In the genomic region with DNA sequence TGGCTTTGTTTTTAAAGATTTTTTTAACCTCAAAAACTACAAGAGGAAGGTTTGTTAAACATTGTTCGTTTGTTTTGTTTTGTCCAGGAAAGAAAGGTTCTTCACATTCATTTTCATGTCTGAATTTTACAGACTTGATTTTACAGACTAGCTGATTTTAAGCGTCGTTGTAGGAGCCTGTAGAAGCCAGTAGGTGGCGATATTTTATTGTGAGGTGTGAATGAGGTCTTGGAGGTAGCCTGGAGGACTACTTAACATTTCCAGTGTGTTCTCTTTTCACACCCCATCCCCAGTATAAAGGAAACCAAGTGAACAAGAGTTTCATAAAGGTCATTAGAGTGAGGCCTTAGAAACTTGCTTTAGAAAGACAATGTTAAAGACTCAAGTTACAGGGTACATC, we compare ENCODE assay signal across 9 mouse cellular contexts. TPM values are rescaled to one million over a fixed set of nuclear protein-coding genes. Genes with fewer than 3 reads are reported as not detected.
A peak's percentile ranks its signal among the peaks of the same experiment; 100 is the strongest.
DNase-seq lines count a peak whose midpoint lies in the region; TF ChIP-seq lines count a peak whose summit lies in the region.
"Had no signal": no experiment of that assay in that cellular context is flagged by ENCODE, and none has a peak within 500 bp of the region (broad histone marks: within the 10 kb centered on the region; RNA-seq: fewer than 3 reads in every experiment).

No protein-coding gene starts in this region.

- no peaks in the 10 kb centered on the region; the same call in 1 of the 2 replicates for H3K36me3 ChIP-seq in testis, adult 2 months (ENCODE audit: control insufficient read depth, insufficient read depth, low read length)
- H3K36me3 ChIP-seq: midbrain, embryonic 12.5 days had no signal

- no peak for TF ChIP-seq POLR2A in testis, adult 2 months (IDR thresholded peaks at IDR 0.05; ENCODE audit: control insufficient read depth, low read depth, low read length)

- H3K27me3 ChIP-seq in testis, adult 2 months (ENCODE audit: control insufficient read depth, insufficient read depth, low read length) = no peaks in the 10 kb centered on the region

- no peak for TF ChIP-seq CTCF in testis, adult 2 months (IDR thresholded peaks at IDR 0.05; ENCODE audit: control insufficient read depth, insufficient read depth, insufficient replicate concordance, low read depth, low read length)

- peaks cover 2% of the 10 kb centered on the region; the same call in 1 of the 2 replicates for H3K4me1 ChIP-seq in testis, adult 2 months (ENCODE audit: control insufficient read depth, insufficient read depth, low read length)

- peak overlapping the region; percentile 95; the same call in 1 of the 2 replicates for H3K4me3 ChIP-seq in testis, adult 2 months (ENCODE audit: control insufficient read depth, low read depth, low read length)

- intact Hi-C loops in left cerebral cortex, postnatal 10 days (cut with DNase I) = loop anchor here (5.0 kb wide), 2 partner anchors 110 to 170 kb away; a partner anchor contains a TSS
- intact Hi-C loops in left cerebral cortex, postnatal 36 days (cut with DNase I) = loop anchor here (5.0 to 10.0 kb wide), 2 partner anchors 105 to 178 kb away; a partner anchor contains a TSS
- intact Hi-C loops in gastrocnemius, postnatal 14 days (cut with DNase I; ENCODE audit: low total_unique reads) = loop anchor here (5.0 kb wide), 1 partner anchor 105 kb away; no protein-coding TSS in a partner anchor

- DNase-seq in cerebellum, adult 9-10 months = peak; percentile 39
- no peak for DNase-seq in cerebellum, adult 11-12 months
- DNase-seq in left cerebral cortex, postnatal 10 days (ENCODE audit: extremely low spot score in 1 of 2, low spot score in 2 of 2) = peak; percentile 22 to 26
- no peak for DNase-seq in left cerebral cortex, postnatal 36 days (ENCODE audit: low spot score in 2 of 2)
- DNase-seq in brain, adult 2 months (ENCODE audit: low read depth, low spot score) = peak; percentile 55
- DNase-seq in kidney, postnatal 10 days = peak; percentile 41
- DNase-seq in gastrocnemius, postnatal 14 days = no peak

- H3K27ac ChIP-seq in testis, adult 2 months (ENCODE audit: control insufficient read depth, insufficient read depth, low read depth, low read length) = peak overlapping the region; percentile 51
- H3K27ac ChIP-seq: midbrain, embryonic 12.5 days had no signal

RNA-seq across cellular contexts. Expression of a gene that starts 1.0 kb away (rescaled TPM):
- total RNA-seq in left cerebral cortex, postnatal 10 days (2021) = under 1 TPM; 0.55 to 0.69 TPM
- under 1 TPM; 0.35 to 0.43 TPM for total RNA-seq in left cerebral cortex, postnatal 36 days (2021)
- 13.0 and 15.4 TPM in 2 replicates for polyA plus RNA-seq in testis, adult 2 months (2012; rRNA removed)
- total RNA-seq in gastrocnemius, postnatal 14 days (2021) = under 1 TPM; 0.41 to 0.82 TPM

RNA-seq across cellular contexts. Expression of a gene that starts 26.5 kb away (rescaled TPM):
- total RNA-seq in left cerebral cortex, postnatal 10 days (2021) = under 1 TPM; 0.12 to 0.24 TPM
- under 1 TPM in 1 of 2 experiments, not detected in 1; 0.16 TPM for total RNA-seq in left cerebral cortex, postnatal 36 days (2021)
- polyA plus RNA-seq in testis, adult 2 months (2012; rRNA removed) = 3.1 and 3.4 TPM in 2 replicates
- under 1 TPM; 0.07 to 0.10 TPM for total RNA-seq in gastrocnemius, postnatal 14 days (2021)

Comparison
In these comparisons a context has a peak if more than half of its experiments do, and no peak if none do; other contexts are left out.
1. DNase-seq: peak in cerebellum, adult 9-10 months (single experiment), left cerebral cortex, postnatal 10 days (2 of 2), brain, adult 2 months (single experiment) and kidney, postnatal 10 days (single experiment); none in cerebellum, adult 11-12 months (single experiment), left cerebral cortex, postnatal 36 days (0 of 2) and gastrocnemius, postnatal 14 days (single experiment).